Mouse (Mus musculus) olfactory bulb, adult 2 months (tissue): ENCODE data around the gene Lipt2. TPM values are rescaled to one million over a fixed set of nuclear protein-coding genes. Genes with fewer than 3 reads are reported as not detected.
A peak's percentile ranks its signal among the peaks of the same experiment; 100 is the strongest.

Experiments used
- H3K27ac ChIP-seq: fragments of 200-500 bp; 2 replicates; pipeline ENCODE4 v1.5.1; 2012; ENCODE audit warnings: low read depth, low read length; ENCODE audit not compliant: insufficient read depth
- H3K4me1 ChIP-seq: fragments of 200-500 bp; 2 replicates; pipeline ENCODE4 v1.6.1; 2012; ENCODE audit warnings: low read length; ENCODE audit not compliant: control insufficient read depth, insufficient read depth
- H3K4me3 ChIP-seq: fragments of 200-500 bp; 2 replicates; pipeline ENCODE4 v1.5.1; 2012; ENCODE audit warnings: mild to moderate bottlenecking, low read depth, low read length, moderate library complexity; ENCODE audit not compliant: insufficient read depth
- CTCF ChIP-seq: fragments of 200-500 bp; IDR thresholded peaks from 2 replicates; pipeline ENCODE4 v1.5.1; 2012; ENCODE audit warnings: low read depth, mild to moderate bottlenecking, low read length, moderate library complexity; ENCODE audit not compliant: insufficient read depth
- POLR2A ChIP-seq: fragments of 200-500 bp; IDR thresholded peaks from 2 replicates; pipeline ENCODE4 v1.6.1; 2012; ENCODE audit warnings: mild to moderate bottlenecking, low read depth, low read length, moderate library complexity; ENCODE audit not compliant: insufficient read depth
- WGBS: fragments of 180-500 bp; shearing (Covaris S2); methylation state at CpG from one replicate; pipeline ENCODE4 v1.1.7; 2018; 5-methylcytosine and 5-hydroxymethylcytosine counted together
- polyA plus RNA-seq: library from polyadenylated mRNA; stranded (reverse); fragments of >200 nt; gene quantifications from 2 replicates; pipeline ENCODE4 v1.2.4, GENCODE M21; 2012; ENCODE audit warnings: low replicate concordance; ENCODE audit not compliant: missing spikeins, insufficient read depth, insufficient read length

Gene Lipt2
- polyA plus RNA-seq, 1 experiment, result not detected

DNA sequence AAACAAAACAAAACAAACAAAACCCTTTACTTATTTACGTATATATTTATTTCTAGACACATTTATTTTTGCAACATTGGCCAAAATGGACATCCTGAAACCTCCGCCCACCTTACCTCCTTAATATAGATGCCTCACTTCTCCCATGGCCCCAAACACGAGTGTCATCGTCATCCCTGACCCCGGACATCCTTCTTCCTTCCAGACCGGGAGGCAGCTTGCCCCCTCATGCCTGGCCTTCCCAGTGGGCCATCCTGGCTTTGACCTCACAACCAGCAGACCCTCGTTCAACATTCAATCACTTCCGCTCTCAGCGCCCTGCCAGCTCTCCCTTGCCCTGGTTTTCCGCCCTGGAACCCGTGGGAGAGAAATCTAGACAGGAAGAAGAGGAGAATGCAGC is 8.5 kb upstream of the Lipt2 start:
- no peak overlapping the region for H3K4me3 ChIP-seq
- no peaks in the 10 kb centered on the region for H3K4me1 ChIP-seq
- TF ChIP-seq CTCF (no peak), POLR2A (no peak)
- H3K27ac ChIP-seq, result no peak overlapping the region
- 86% methylated on average over 11 of the region's 11 CpGs for WGBS

DNA sequence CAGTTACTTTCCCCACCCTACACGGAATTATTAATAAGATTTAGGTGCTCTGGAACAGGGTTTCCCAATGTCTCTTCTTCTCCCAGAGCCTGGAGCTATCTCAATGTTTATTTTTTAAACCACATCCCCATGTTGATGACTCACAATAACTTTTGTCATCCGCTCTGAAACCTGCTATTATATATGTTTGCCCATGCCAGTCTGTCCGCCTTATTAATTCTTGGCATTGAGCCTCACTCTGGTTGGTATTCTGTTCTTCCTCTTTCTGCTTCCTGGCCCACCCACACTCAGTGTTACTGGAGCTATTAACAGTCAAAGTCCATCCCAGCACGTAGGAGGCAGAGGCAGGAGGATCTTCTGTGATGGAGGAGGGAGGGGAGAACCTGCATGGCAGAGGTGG is 1.4 kb upstream of the Lipt2 start:
- H3K4me1 ChIP-seq, result peaks cover 4% of the 10 kb centered on the region
- WGBS, result 44% methylated on average over 4 of the region's 4 CpGs
- H3K27ac ChIP-seq, result no peak overlapping the region
- TF ChIP-seq CTCF (no peak), POLR2A (no peak)
- H3K4me3 ChIP-seq, result no peak overlapping the region

DNA sequence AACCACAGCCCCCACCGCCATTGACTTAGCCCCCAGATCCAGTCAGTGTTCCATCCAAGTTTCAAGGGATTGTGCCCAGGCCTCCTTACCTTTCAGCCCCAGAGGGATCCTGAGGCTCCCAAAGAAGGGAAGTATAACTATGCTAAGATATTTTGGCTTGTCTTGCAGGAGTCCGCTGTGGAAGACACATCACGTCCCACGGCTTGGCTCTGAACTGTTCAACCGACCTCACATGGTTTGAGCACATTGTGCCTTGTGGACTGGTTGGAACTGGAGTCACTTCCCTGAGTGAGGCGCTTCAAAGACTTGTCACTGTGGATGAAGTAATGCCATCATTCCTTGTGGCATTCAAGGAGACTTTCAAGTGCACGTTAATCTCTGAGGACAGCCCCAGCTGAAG is 929 bp downstream of the Lipt2 start:
- WGBS, result 51% methylated on average over 7 of the region's 7 CpGs
- H3K4me1 ChIP-seq, result peaks cover 4% of the 10 kb centered on the region
- H3K4me3 ChIP-seq, result peak overlapping the region; percentile 64
- peak overlapping the region; percentile 5; the same call in 1 of the 2 replicates for H3K27ac ChIP-seq
- TF ChIP-seq CTCF (no peak), POLR2A (no peak)

GRCm38 (mm10) chr7:100163506-100163905 is 4.4 kb downstream of the Lipt2 start:
- Histone ChIP-seq H3K27ac (no peak overlapping the region), H3K4me3 (no peak overlapping the region), H3K4me1 (peaks cover 4% of the 10 kb centered on the region)
- WGBS, result 80% methylated on average over 4 of the region's 4 CpGs
- no peak for TF ChIP-seq CTCF
- no peak for TF ChIP-seq POLR2A

DNA sequence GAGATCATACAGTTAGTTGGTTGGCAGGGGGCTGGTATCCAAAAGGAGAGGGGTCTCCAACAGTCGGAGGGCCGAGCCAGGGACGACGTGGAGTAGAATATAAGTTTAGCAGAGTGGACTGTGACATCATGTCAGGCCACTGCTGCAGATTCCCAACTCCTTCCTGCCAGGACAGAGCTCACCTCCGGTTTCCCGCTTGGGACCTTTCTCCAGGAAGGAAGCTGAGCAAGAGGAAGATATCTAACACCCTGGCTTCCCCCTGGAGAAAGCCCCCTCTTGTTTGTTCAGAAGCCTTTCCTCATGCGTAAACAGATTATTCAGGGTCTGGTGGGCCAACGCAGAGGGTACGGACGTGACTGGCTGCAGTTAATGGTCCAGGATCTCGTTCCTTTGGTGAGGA is 9.6 kb downstream of the Lipt2 start:
- Histone ChIP-seq H3K4me3 (no peak overlapping the region), H3K27ac (no peak overlapping the region), H3K4me1 (no peaks in the 10 kb centered on the region)
- WGBS, result 79% methylated on average over 11 of the region's 11 CpGs
- TF ChIP-seq POLR2A (no peak), CTCF (no peak)

DNA sequence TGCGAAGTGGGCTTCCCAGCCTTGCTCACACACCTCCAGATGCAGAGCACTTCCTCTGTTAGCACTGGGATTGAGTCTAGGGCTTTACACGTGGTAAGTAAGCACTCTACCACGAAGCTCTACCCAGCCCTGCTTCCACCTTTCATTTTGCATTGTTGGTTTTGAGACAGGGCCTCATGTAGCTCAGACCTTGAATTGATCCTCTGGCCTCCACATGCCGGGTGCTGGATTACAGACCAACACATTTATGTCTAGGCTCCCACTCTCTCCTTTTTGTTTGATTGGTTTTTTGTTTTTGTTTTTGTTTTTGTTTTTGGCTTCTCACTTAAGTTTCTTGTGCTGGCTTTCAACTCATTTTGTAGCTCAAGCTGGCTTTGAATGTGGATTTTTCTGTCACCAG is 11.7 kb downstream of the Lipt2 start:
- H3K27ac ChIP-seq, result no peak overlapping the region
- H3K4me3 ChIP-seq, result no peak overlapping the region
- H3K4me1 ChIP-seq, result no peaks in the 10 kb centered on the region
- TF ChIP-seq POLR2A, result no peak
- no peak for TF ChIP-seq CTCF
- WGBS, result 64% methylated on average over 4 of the region's 4 CpGs

DNA sequence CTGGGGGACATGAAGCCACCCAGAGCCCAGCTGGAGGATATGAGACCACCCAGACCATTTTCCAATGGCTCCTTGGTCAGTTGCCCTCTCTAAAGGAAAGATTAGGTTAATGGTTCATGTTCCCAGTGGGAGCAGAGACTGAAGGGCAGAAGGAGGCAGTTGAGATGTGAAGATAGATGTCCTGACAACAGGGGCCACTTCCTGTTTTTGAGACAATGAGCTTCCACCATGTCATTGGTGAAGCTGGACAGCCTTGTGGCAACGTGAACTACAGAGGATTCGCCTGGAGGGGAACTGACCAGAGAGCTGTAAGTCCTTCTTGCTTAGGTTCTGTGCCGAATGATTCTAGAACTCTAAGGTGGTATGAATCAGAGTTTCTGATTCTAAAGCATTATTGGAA is 17.2 kb downstream of the Lipt2 start, which contains the start of gene Kcne3:
Gene Kcne3 (plus strand): TSS at position 234 of the 400 bp plus-strand sequence.
- Histone ChIP-seq H3K4me3 (no peak within 1 kb of the TSS), H3K27ac (no peak within 1 kb of the TSS), H3K4me1 (peaks cover 6% of the 10 kb centered on the region)
- TF ChIP-seq POLR2A, result no peak
- TF ChIP-seq CTCF, result no peak
- 80% methylated on average over 3 of the region's 3 CpGs for WGBS

GRCm38 (mm10) chr7:100178016-100178890 is 19.2 kb downstream of the Lipt2 start:
- Histone ChIP-seq H3K4me3 (peak overlapping the region; percentile 39), H3K4me1 (peaks cover 6% of the 10 kb centered on the region), H3K27ac (no peak overlapping the region)
- TF ChIP-seq CTCF, result no peak
- no peak for TF ChIP-seq POLR2A
- 8% methylated on average over 30 of the region's 30 CpGs for WGBS

DNA sequence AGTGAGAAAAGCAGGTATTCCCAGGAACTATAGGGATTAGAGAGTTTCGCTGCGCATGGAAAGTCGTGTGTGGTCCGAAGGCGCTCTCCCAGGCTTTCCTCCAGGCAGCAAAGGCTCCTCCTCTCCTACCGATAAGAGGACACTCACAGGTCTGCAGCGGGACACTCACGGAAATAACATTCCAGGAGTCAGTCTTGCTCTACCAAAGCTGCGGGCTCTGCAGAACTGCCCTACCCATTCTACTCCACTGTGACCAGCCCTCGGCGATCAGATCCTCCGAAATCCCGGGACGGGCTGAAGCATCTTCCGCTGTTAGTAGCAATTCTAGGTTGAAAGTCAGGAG is 19.8 kb downstream of the Lipt2 start:
- 3% methylated on average over 15 of the region's 15 CpGs for WGBS

More for the DNA sequence above, 19.8 kb downstream of the Lipt2 start:
- H3K27ac ChIP-seq, result no peak overlapping the region
- peak overlapping the region; percentile 39 for H3K4me3 ChIP-seq
- H3K4me1 ChIP-seq, result peaks cover 6% of the 10 kb centered on the region
- TF ChIP-seq CTCF, result no peak
